Mouse (Mus musculus) heart, postnatal 4 days (tissue): ENCODE data around the gene Nr1i3. TPM values are rescaled to one million over a fixed set of nuclear protein-coding genes. Genes with fewer than 3 reads are reported as not detected.

Experiments used
- DNase-seq: peaks from one replicate; pipeline ENCODE4 v3.0.0; 2021
- total RNA-seq, 2 experiments: library from RNA; stranded (reverse); gene quantifications; 2 replicates each; pipeline ENCODE4 v1.2.3; 2021

The Nr1i3 gene
- total RNA-seq, 2 experiments from 2014 or later = not detected

GRCm38 (mm10) chr1:171256095-171256818 lies 42.5 kb downstream of the Nr1i3 start:
- no peak for DNase-seq

DNA sequence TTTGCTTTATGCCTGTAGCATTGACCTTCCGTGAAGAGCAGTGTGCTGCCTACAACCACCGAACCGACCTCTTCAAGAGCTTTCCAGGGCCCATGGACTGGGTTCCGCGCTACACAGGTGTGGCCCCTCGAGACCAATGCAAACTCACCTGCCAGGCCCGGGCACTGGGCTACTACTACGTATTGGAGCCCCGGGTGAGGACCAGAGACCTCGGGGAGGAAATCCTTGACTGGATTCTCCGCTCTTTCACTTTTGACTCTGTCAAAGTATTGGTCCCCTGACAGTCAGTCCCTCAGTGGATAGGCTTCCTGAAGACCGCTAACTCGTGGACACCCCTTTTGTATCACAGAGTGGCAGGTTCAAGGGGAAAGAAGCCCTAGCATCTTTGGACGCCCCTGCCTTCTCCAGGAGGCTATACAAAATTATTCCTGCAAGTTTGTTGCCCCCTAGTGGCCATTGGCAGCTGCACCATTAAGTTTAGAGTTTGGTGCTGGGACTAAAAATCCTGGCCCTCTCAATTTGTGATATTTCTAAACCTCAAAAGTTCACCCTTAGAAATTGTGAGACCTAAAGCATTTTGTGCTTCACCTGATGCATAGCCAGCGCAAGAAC lies 43.3 kb downstream of the Nr1i3 start:
- peak; percentile 78 for DNase-seq

DNA sequence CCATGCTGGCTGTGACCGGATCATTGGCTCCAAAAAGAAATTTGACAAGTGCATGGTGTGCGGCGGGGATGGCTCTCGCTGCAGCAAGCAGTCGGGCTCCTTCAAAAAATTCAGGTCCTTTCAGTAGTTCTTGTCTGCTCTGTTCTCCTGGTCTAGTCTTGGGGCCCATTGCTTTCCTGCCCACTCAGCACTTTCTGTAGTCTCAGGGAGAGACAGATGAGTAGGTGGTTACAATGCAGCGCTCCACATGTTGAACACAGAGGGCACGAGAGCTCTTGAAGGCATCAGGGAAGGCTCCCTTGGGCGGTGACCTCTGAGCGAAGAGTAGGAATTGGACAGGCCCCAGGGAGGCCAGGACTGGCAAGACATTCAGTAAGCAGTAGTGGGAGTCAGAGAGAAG lies 44.0 kb downstream of the Nr1i3 start:
- no peak for DNase-seq

- no peak for DNase-seq
Measured at GRCm38 (mm10) chr1:171258921-171259320, 45.2 kb downstream of the Nr1i3 start.

DNA sequence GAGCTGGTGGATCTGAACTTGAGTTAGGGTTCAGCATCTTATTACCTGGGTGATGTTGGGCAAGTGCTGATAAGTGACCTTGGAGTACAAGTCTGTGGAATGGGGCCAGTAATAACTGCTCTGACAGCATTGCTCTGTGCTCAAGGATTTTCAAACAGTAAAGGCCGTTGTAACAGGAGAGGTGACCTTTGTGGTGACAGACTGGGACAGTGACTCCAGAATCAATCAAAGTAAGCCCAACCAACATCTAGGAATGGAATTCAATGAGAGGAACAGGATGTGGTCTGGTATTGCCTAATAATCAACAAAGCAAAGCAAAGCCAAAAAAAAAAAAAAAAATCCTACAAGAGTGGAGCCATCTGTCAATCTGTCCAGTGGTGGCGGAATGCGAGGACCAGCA lies 46.5 kb downstream of the Nr1i3 start:
- DNase-seq = no peak

DNA sequence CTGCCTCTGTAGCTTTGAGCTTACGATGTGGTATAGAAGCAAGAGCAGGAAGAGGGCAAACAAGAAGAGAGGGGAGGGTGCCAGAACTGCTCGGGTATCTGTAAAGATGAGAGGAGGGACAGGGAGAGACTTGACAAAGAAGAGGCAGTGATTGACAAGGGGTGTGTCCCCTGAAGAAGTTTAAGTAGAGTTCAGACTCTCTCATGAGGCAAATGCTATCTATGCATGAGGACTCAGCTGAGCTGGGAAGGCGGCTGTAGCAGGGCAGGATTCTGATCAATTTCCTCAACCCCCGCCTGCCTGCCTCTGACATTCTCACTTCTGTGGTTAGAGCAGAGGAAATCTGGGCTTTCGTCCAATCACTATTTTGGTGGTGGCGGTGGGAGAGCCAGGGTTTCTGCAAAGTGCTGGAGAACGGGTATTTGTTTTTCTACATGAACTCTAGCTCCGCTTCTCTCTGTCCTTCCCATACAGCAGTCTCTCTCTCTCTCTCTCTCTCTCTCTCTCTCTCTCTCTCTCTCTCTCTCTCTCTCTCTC lies 48.9 kb downstream of the Nr1i3 start:
- DNase-seq = peak; percentile 85

DNA sequence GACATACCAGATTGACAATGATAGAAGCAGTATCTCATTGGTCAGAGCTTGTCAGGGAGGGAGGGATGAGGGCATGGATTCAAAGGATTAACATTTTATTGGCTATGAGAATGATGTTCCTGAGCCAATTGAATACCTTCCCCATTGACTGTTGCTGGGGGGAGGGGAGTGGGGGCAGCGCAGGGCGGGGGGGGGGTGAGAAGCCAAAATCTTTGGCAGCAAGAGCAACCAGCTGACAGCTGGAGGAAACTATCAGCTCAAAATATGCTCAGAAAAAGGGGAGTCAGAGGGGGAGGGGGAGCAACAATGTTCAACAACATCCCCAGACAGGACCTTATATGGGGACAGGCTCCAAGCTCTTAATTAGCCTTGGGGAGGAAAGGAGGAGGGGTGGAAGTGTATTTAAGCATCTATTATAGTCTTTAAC lies 49.4 kb downstream of the Nr1i3 start:
- DNase-seq = peak; percentile 73

GRCm38 (mm10) chr1:171263666-171264461 lies 50.1 kb downstream of the Nr1i3 start:
- DNase-seq = no peak

- no peak for DNase-seq
Measured at GRCm38 (mm10) chr1:171265971-171266744, 52.4 kb downstream of the Nr1i3 start.

DNA sequence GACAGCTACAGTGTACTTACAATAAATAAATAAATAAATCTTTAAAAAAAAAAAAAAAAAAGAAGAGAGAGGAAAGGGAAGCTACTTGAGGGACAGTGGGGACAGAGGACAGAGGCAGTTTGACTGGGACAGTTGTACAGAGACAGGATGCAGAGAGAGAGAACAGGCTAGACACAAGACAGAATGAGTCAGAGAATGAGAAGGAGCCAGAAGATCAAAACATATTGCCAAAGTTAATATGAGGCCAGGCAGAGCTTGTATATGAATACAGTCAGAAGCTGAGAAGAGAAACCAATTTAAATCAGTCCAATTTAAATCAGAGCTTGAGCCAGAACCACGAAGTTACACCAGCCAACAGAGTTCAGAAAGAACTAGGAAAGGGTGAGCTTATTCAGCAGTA lies 54.6 kb downstream of the Nr1i3 start:
- DNase-seq = no peak

GRCm38 (mm10) chr1:171269848-171270572 lies 56.2 kb downstream of the Nr1i3 start, which contains the start of gene B4galt3:
TSS of gene B4galt3 (plus strand) at chr1:171270328.
- peak; percentile 98 for DNase-seq

Other genes starting within 250 kb of the Nr1i3 start
- gene Fcgr2b, start 237.4 kb upstream of the Nr1i3 start, total RNA-seq = 1 to 10 TPM; 1.3 TPM
- gene Fcgr4, start 195.1 kb upstream of the Nr1i3 start, total RNA-seq = under 1 TPM; 0.36 to 0.56 TPM
- gene Fcgr3, start 149.0 kb upstream of the Nr1i3 start, total RNA-seq = 1 to 10 TPM; 4.2 to 4.6 TPM
- gene Cfap126, start 100.1 kb upstream of the Nr1i3 start, total RNA-seq = 1 to 10 TPM in 1 of 2 experiments, under 1 TPM in 1; 0.64 to 1.5 TPM
- gene Sdhc, start 63.4 kb upstream of the Nr1i3 start, total RNA-seq = 100 to 1,000 TPM; 847 to 901 TPM
- 10 to 100 TPM in 1 of 2 experiments, 1 to 10 TPM in 1; 9.3 to 34.8 TPM for gene Mpz, start 63.3 kb upstream of the Nr1i3 start, total RNA-seq
- 100 to 1,000 TPM; 109 to 138 TPM for gene Pcp4l1, start 17.7 kb upstream of the Nr1i3 start, total RNA-seq
- 10 to 100 TPM; 79.9 to 85.2 TPM for gene Tomm40l, start 8.5 kb downstream of the Nr1i3 start, total RNA-seq
- 1 to 10 TPM; 1.7 to 1.8 TPM for gene Apoa2, start 11.1 kb downstream of the Nr1i3 start, total RNA-seq
- 10 to 100 TPM in 1 of 2 experiments, 1 to 10 TPM in 1; 8.7 to 10.1 TPM for gene Fcer1g, start 20.4 kb downstream of the Nr1i3 start, total RNA-seq
- 1 to 10 TPM; 8.2 to 8.7 TPM for gene Adamts4, start 36.5 kb downstream of the Nr1i3 start, total RNA-seq
- 100 to 1,000 TPM; 862 to 916 TPM for gene Ndufs2, start 37.4 kb downstream of the Nr1i3 start, total RNA-seq
- gene B4galt3, start 56.4 kb downstream of the Nr1i3 start, total RNA-seq = 10 to 100 TPM; 26.7 to 29.9 TPM
- 10 to 100 TPM; 22.3 to 23.4 TPM for gene Ppox, start 67.2 kb downstream of the Nr1i3 start, total RNA-seq
- gene Usp21, start 74.0 kb downstream of the Nr1i3 start, total RNA-seq = 10 to 100 TPM; 23.2 to 23.7 TPM
- gene Ufc1, start 81.1 kb downstream of the Nr1i3 start, total RNA-seq = 100 to 1,000 TPM; 102 to 108 TPM
- gene Dedd, start 115.2 kb downstream of the Nr1i3 start, total RNA-seq = 10 to 100 TPM; 28.5 to 29.8 TPM
- gene Nit1, start 131.7 kb downstream of the Nr1i3 start, total RNA-seq = 10 to 100 TPM; 17.9 to 20.3 TPM
- gene Pfdn2, start 131.7 kb downstream of the Nr1i3 start, total RNA-seq = 10 to 100 TPM; 76.2 to 80.2 TPM
- under 1 TPM; 0.50 TPM for gene Klhdc9, start 146.8 kb downstream of the Nr1i3 start, total RNA-seq
- gene Nectin4, start 156.1 kb downstream of the Nr1i3 start, total RNA-seq = under 1 TPM; 0.07 TPM
- gene Arhgap30, start 175.0 kb downstream of the Nr1i3 start, total RNA-seq = 1 to 10 TPM in 1 of 2 experiments, under 1 TPM in 1; 0.90 to 1.5 TPM
- 10 to 100 TPM; 53.4 to 54.3 TPM for gene Usf1, start 197.3 kb downstream of the Nr1i3 start, total RNA-seq
- gene Tstd1, start 204.9 kb downstream of the Nr1i3 start, total RNA-seq = 1 to 10 TPM; 1.1 to 1.7 TPM
- 10 to 100 TPM; 57.1 to 58.1 TPM for gene F11r, start 223.6 kb downstream of the Nr1i3 start, total RNA-seq